Mouse (Mus musculus) thymus, adult 2 months (tissue): Measurements from ENCODE around the gene Grk3.

ENCODE experiments used
- CTCF ChIP-seq: fragments of 200-500 bp; IDR thresholded peaks from 2 replicates; pipeline ENCODE4 v1.5.1; 2012; ENCODE audit warnings: mild to moderate bottlenecking, control low read depth, low read length, moderate library complexity, borderline replicate concordance; ENCODE audit not compliant: control insufficient read depth, poor library complexity, insufficient read depth; ENCODE audit errors: extremely low read depth
- POLR2A ChIP-seq: fragments of 200-500 bp; IDR thresholded peaks from 2 replicates; pipeline ENCODE4 v1.6.1; 2012; ENCODE audit warnings: mild to moderate bottlenecking, low read length, control low read depth, moderate library complexity; ENCODE audit not compliant: control insufficient read depth, poor library complexity, insufficient read depth; ENCODE audit errors: extremely low read depth

GRCm38 (mm10) chr5:113011926-113012325 is 3.7 kb downstream of the Grk3 start:
- no peak for TF ChIP-seq CTCF
- no peak for TF ChIP-seq POLR2A
